Mouse (Mus musculus) brown adipose tissue, adult 24 weeks (tissue): Measurements from ENCODE around the gene Pgpep1. TPM values are rescaled to one million over a fixed set of nuclear protein-coding genes. Genes with fewer than 3 reads are reported as not detected.

ENCODE experiments used
- H3K27ac ChIP-seq: fragments of 200-500 bp; replicated peaks from 2 replicates; pipeline ENCODE4 v1.5.1; 2012; ENCODE audit warnings: low read depth, mild to moderate bottlenecking, low read length
- H3K4me1 ChIP-seq: fragments of 200-500 bp; 2 replicates; pipeline ENCODE4 v1.6.1; 2012; ENCODE audit warnings: low read length, mixed read lengths; ENCODE audit not compliant: control insufficient read depth, insufficient read depth, insufficient read length
- H3K4me3 ChIP-seq: fragments of 200-500 bp; 2 replicates; pipeline ENCODE4 v1.5.1; 2012; ENCODE audit warnings: low read depth, mild to moderate bottlenecking, low read length, moderate library complexity; ENCODE audit not compliant: insufficient read depth
- polyA plus RNA-seq: library from polyadenylated mRNA; stranded (reverse); fragments of >200 nt; gene quantifications from 2 replicates; pipeline ENCODE4 v1.2.4, GENCODE M21; 2012; ENCODE audit not compliant: missing spikeins, insufficient read depth, insufficient read length

The Pgpep1 gene
- polyA plus RNA-seq, 1 experiment, result 37.7 TPM

GRCm38 (mm10) chr8:70606780-70607602 is 53.2 kb downstream of the Pgpep1 start:
- Histone ChIP-seq H3K27ac (no peak overlapping the region), H3K4me1 (peaks cover 3% of the 10 kb centered on the region; the same call in 1 of the 2 replicates), H3K4me3 (peak overlapping the region; percentile 95)

GRCm38 (mm10) chr8:70605871-70606779 is 54.1 kb downstream of the Pgpep1 start:
- Histone ChIP-seq H3K27ac (no peak overlapping the region), H3K4me1 (peaks cover 6% of the 10 kb centered on the region), H3K4me3 (peak overlapping the region; percentile 95; the same call in 1 of the 2 replicates)

DNA sequence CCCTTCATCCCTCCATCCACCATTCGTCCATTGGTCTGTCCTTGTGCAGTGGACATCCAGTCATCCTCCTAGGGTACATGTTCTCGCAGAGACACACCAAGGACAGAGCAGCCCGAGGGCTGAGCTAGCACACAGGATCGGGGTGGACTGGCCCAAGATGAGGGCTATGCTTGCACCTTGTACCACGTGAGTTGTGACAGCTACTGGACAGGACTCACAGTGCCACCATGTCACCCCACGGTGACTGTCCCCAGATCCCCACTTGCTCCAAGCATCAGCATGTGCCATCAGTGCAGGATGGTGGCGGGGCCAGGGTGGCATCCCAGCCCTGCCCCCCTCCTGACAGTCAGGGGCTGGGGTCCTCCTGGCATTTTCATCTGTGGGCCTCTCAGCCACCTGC is 55.6 kb downstream of the Pgpep1 start:
- Histone ChIP-seq H3K4me3 (no peak overlapping the region), H3K4me1 (peaks cover 10% of the 10 kb centered on the region), H3K27ac (no peak overlapping the region)

DNA sequence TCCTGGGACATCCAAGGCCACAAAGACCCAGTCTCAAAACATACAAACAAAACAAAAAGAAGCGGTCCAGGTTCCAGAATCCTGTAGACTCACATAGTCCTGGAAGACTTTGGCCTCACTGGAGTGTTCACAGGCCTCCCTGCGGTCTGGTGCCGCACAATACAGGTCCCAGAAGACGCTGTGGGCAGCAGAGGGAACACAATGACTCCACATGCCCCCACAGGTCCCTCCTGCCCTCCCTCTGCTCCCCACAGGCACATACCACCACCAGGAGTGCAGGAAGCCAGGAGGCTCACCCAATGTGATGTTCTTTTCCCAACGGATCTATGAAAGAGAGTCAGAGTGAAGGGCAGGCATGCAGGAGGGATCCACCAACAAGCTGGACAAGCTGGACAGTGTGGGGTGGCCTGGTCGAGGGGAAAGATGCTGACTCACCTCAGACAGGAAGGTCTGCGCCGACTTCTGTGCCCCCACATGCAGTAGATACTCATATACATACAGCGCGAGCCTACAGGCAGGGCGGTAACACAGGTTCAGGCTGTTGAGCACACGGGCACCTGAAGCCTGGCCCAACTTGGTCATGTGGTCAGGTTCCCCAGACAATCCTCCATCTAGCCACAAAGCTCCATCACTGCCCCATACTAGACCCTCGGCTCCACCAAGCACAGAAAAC is 57.9 kb downstream of the Pgpep1 start:
- Histone ChIP-seq H3K4me3 (no peak overlapping the region), H3K4me1 (peaks cover 6% of the 10 kb centered on the region), H3K27ac (no peak overlapping the region)

DNA sequence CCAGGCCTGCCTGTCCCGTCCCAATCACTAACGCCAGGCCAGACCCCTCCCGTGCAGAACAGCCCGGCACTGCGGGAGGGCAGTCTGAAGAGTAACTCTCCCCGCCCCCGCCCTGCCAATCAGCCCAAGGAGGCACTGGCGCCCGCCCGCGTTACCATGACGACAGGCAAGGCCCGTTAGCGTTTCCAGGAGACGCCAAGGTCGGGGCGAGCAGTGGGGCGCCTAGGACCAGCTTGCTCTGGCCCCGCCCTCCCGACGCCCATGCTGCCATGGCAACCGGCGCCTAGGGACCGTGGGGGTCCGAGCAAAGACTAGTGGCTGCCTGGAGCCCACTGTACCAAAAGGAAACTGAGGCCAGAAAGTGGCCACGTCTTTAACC is 58.9 kb downstream of the Pgpep1 start:
- peaks cover 6% of the 10 kb centered on the region for H3K4me1 ChIP-seq
- peak overlapping the region; percentile 12; the same call in 1 of the 2 replicates for H3K4me3 ChIP-seq
- H3K27ac ChIP-seq, result no peak overlapping the region

DNA sequence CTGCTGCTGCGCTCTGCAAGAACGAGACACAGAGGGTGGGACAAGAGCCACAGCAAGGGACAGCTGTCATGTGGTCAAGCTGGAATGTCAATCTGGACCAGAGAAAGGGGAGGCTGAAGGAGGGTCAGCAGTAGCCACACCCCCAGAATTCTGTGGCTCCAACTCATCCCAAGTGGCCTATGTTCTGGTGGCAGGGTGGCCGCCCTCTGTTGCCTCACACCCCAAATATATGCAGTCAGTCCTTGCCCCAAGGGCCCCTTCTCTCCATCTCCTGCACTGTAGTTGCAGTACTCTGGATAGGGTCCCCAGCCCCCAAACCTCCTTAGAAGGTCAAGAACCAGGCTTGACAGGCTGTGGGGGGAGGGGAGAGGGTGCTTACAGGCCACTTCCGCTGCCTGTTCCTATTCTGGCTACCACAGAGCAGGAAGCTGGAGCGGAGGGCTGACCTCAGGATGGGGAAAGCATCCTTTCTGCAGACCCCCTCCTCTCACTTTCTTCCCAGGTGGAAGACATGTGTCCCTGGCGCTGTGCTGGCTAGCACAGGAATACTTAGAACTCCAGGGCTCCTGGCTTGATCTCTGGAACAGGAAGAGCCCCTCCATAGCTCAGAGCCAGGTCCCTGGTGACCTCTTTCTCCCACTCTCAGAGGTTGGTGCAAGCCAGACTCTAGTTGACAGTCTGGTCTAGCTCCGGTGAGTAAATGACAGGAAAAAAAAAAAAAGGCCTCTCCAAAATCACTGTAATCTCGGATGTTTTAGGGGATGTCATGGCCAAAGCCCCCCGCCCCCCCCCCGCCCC is 59.5 kb downstream of the Pgpep1 start:
- Histone ChIP-seq H3K4me3 (peak overlapping the region; percentile 12; the same call in 1 of the 2 replicates), H3K4me1 (peaks cover 6% of the 10 kb centered on the region), H3K27ac (peak overlapping the region; percentile 30; the same call in 1 of the 2 replicates)

GRCm38 (mm10) chr8:70599507-70600290 is 60.5 kb downstream of the Pgpep1 start:
- Histone ChIP-seq H3K27ac (no peak overlapping the region), H3K4me3 (no peak overlapping the region), H3K4me1 (peaks cover 13% of the 10 kb centered on the region)

DNA sequence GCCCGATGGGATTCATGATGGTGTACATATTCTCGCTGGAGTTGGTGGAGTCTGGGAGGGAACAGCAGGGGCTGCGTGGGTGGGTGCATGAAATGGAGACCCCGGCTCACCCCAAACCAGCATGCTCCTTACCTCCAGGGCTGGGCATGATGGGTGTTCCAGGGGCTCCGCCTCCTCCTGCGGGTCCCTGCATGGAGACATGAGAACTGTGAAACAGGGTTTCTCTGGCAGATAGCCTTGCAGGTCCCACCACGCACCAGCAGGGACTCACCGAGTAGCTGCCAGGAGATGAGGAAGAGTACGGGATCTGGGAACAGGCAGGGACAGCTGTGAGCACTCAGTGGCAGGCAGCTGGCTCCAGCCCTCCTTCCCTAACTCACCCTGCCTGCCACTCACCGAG is 61.5 kb downstream of the Pgpep1 start:
- Histone ChIP-seq H3K27ac (no peak overlapping the region), H3K4me3 (no peak overlapping the region), H3K4me1 (peaks cover 14% of the 10 kb centered on the region)

GRCm38 (mm10) chr8:70598283-70598682 is 61.9 kb downstream of the Pgpep1 start:
- no peak overlapping the region for H3K27ac ChIP-seq
- H3K4me1 ChIP-seq, result peaks cover 14% of the 10 kb centered on the region
- no peak overlapping the region for H3K4me3 ChIP-seq

- Histone ChIP-seq H3K27ac (no peak overlapping the region), H3K4me3 (no peak overlapping the region), H3K4me1 (peaks cover 14% of the 10 kb centered on the region)
Measured at GRCm38 (mm10) chr8:70597417-70598272, 62.5 kb downstream of the Pgpep1 start.

GRCm38 (mm10) chr8:70596775-70597416 is 63.3 kb downstream of the Pgpep1 start:
- Histone ChIP-seq H3K4me1 (peaks cover 14% of the 10 kb centered on the region), H3K27ac (no peak overlapping the region)

More at GRCm38 (mm10) chr8:70596775-70597416, 63.3 kb downstream of the Pgpep1 start:
- no peak overlapping the region for H3K4me3 ChIP-seq
